Mouse (Mus musculus) gastrocnemius, adult 18-20 months (tissue): ENCODE data around the gene Ndufa1. TPM values are rescaled to one million over a fixed set of nuclear protein-coding genes. Genes with fewer than 3 reads are reported as not detected.
"Not testable (repeated sequence)": the region's sequence is repeated elsewhere in the genome, so short reads cannot be mapped to it uniquely, and the experiment has no call there.

Experiments used
- DNase-seq: peaks from one replicate; pipeline ENCODE4 v3.0.0; 2021; ENCODE audit warnings: low spot score
- long read RNA-seq, 2 experiments: library from polyadenylated mRNA; stranded (forward); transcript quantifications; one replicate each; pipeline ENCODE4 v2.0.0; 2021
- total RNA-seq, 2 experiments: library from RNA; stranded (reverse); gene quantifications; 2 replicates each; pipeline ENCODE4 v1.2.3; 2021

The Ndufa1 gene
- total RNA-seq, result 100 to 1,000 TPM; 378 to 379 TPM
- long read RNA-seq, experiment 1, transcript Ndufa1-201 (3 exons, 419 nt), result major isoform, 258 of 275 reads
- long read RNA-seq, experiment 1, partial matches to known transcripts, result 17 of 275 reads
- long read RNA-seq, experiment 1, other reads (novel, unspliced or antisense), result 0 of 275 reads
- long read RNA-seq, experiment 2, transcript Ndufa1-201 (3 exons, 419 nt), result major isoform, 205 of 221 reads
- long read RNA-seq, experiment 2, partial matches to known transcripts, result 14 of 221 reads
- long read RNA-seq, experiment 2, other reads (novel, unspliced or antisense), result 2 of 221 reads

DNA sequence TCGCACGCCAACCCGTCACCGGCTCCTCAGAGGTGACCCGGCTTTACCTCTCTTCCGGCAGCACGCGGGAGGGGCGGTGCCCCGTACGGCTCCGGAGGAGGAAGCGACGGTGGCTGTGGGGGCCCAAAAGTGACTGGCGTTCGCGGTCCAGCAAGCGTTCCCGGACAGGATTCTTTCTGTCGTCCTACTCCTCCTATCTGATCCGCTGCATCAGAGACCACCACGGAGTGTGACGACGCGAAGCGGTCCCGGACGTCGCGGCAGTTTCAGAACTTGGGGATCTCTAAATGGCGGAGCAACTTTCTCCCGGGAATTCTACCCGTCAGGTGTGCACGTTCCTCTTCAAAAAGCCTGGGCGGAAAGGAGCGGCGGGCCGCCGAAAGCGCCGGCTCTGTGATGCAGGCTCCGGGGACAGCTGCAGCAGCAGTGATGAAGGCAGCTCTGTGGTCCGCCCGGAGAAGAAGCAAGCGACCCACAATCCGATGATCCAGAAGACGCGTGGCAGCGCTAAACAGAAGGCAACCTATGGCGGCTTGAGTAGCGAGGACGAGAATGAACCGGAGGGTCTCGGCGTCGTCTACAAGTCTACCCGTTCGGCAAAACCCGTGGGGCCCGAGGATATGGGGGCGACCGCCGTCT, at the start of gene Ndufa1, which contains the start of gene Rnf113a1:
Gene Ndufa1, minus strand, starts transcription at position 59 of the 639 bp plus-strand sequence.
Gene Rnf113a1, plus strand, starts transcription at position 141 of the 639 bp plus-strand sequence.
- DNase-seq, result peak; percentile 69

GRCm38 (mm10) chrX:37222158-37222557, 31.2 kb upstream of the Ndufa1 start, which contains the start of gene Rhox1:
TSS of gene Rhox1 (minus strand) at chrX:37222258.
- not testable (repeated sequence) for DNase-seq

- DNase-seq, result no peak
Measured at GRCm38 (mm10) chrX:37210941-37211340, 20.0 kb upstream of the Ndufa1 start, which contains the start of gene Gm9. TSS of gene Gm9 (minus strand) at chrX:37211041.

DNA sequence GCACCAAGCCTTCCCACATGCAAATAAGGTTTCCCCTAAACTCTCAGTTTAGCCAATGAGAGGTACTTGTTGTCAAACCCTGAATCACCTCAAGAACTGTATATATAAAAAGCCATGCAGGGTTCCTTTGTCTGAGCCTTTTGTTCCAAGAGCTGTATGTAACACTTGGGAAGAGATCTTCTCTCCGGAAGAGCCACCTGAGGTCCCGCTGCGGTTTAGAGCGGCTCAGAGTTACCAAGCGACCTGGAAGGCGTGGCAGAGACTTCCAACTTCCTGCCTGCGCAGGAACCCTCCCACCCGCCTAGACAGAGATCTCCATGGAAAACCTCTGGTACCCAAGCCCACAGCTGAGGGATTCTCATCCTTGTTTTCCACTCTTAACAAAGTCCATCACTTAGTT, 7.7 kb upstream of the Ndufa1 start:
- DNase-seq, result no peak

- peak; percentile 0 for DNase-seq
Measured at GRCm38 (mm10) chrX:37191744-37192379, 899 bp upstream of the Ndufa1 start.

GRCm38 (mm10) chrX:37190755-37191104, 233 bp downstream of the Ndufa1 start:
- no peak for DNase-seq

DNA sequence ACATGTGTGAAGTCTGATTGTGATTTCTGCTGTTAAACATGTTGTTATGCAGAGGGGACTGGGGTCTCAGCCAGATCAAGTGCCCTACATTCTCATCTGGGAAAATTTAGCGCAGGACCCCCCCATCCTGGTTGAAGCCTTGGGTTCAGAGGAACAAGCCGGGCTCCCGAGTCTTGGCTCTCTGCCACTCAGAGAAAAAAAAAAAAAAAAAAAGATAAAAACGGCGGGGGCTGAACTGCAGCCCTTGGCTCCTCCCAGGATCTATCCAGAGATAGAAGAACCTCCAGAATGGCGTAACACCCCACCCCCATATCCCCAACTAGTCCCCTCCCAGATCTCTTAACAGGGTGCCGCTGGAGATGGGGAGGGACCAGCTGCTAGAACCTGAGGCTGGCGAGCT, 6.6 kb downstream of the Ndufa1 start:
- DNase-seq, result not testable (repeated sequence)

DNA sequence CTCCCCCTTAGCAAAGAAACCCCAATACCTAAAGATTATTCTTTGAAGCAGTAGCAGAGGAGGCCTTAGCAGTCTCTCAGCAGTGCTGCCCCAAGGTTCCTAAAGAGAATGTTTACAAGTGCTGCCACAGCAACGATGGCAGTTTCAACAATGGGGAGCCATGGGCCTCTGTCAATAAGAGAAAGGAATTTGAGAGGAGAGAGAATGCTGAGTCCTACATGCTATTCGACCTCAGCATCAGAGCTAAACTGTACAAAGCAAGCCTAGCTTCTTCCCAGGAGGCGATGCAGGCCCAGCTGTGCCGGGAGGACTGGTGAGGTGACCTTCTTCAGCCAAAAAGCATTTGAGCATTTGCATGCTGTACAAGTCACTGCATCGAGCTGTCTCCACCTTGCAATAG, 22.2 kb downstream of the Ndufa1 start, which contains the start of gene Akap14:
Gene Akap14, minus strand, starts transcription at position 101 of the 400 bp plus-strand sequence.
- no peak for DNase-seq

DNA sequence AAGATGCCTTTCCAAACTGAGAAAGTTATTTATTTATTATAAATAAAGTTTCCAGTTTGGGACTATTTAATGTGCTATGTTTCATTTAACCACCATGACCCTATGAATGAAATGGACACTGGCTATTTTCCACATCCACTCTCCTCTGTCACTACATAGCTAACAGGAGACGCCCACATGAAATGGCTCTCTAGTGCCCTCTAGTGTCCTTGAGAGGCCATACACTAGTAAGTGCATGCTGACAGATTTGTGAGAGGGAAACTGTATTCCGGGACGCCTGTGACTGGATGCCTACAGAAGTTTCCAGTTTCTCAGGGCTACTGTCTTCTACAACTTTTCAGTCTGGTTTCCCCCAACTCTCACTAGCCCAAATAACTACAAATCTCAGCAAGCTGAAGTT, 23.9 kb downstream of the Ndufa1 start:
- peak; percentile 27 for DNase-seq

GRCm38 (mm10) chrX:37163115-37163514, 27.8 kb downstream of the Ndufa1 start:
- no peak for DNase-seq

GRCm38 (mm10) chrX:37161169-37161568, 29.8 kb downstream of the Ndufa1 start:
- DNase-seq, result no peak

GRCm38 (mm10) chrX:37157839-37158238, 33.1 kb downstream of the Ndufa1 start:
- no peak for DNase-seq

DNA sequence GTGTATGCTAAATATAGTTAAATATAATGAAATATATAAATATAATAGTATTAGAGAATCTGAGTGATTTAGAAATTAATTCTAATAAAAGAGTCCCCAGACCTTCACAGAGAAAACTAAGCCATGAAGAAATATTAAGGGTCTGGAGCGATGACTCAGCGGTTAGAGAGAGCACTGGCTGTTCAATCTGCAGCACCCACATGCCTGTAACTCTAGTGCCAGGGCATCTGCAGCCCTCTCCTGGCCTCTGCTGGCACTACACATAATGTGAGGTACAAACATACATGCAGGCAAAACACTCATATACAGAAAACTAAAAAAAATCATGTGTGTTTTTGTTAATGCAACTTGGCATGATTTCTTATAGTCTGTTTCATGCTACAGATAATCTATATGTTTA, 46.0 kb downstream of the Ndufa1 start:
- no peak for DNase-seq

- DNase-seq, result not testable (repeated sequence)
Measured at GRCm38 (mm10) chrX:37144498-37144897, 46.5 kb downstream of the Ndufa1 start.

- DNase-seq, result no peak
Measured at GRCm38 (mm10) chrX:37141732-37142131, 49.2 kb downstream of the Ndufa1 start.

Other genes with a start within 250 kb of the Ndufa1 start
- 1 to 10 TPM; 1.2 to 1.4 TPM for gene Sept6, start 199.4 kb downstream of the Ndufa1 start, total RNA-seq
- gene Sowahd, start 142.3 kb downstream of the Ndufa1 start, total RNA-seq, result not detected
- 100 to 1,000 TPM; 244 to 264 TPM for gene Rpl39, start 105.8 kb downstream of the Ndufa1 start, total RNA-seq
- 10 to 100 TPM in 1 of 2 experiments, 1 to 10 TPM in 1; 9.7 to 10.5 TPM for gene Upf3b, start 80.8 kb downstream of the Ndufa1 start, total RNA-seq
- gene Nkap, start 64.4 kb downstream of the Ndufa1 start, total RNA-seq, result 1 to 10 TPM; 8.6 TPM
- not detected for gene Akap14, start 22.3 kb downstream of the Ndufa1 start, total RNA-seq
- 1 to 10 TPM; 2.2 to 2.4 TPM for gene Rnf113a1, start 82 bp upstream of the Ndufa1 start, total RNA-seq
- not detected for gene Gm9, start 19.9 kb upstream of the Ndufa1 start, total RNA-seq
- gene Rhox1, start 31.1 kb upstream of the Ndufa1 start, total RNA-seq, result not detected
- not detected for gene Rhox2a, start 53.8 kb upstream of the Ndufa1 start, total RNA-seq
- not detected for gene Rhox3a, start 58.8 kb upstream of the Ndufa1 start, total RNA-seq
- gene Rhox4a, start 74.2 kb upstream of the Ndufa1 start, total RNA-seq, result not detected
- not detected for gene Rhox3a2, start 188.9 kb upstream of the Ndufa1 start, total RNA-seq
- not detected for gene Rhox4a2, start 199.7 kb upstream of the Ndufa1 start, total RNA-seq
- gene Rhox2b, start 220.9 kb upstream of the Ndufa1 start, total RNA-seq, result not detected
- gene Rhox4b, start 241.3 kb upstream of the Ndufa1 start, total RNA-seq, result not detected